Mouse (Mus musculus): ENCODE measurements at regions not wholly inside any gene's neighbourhood (a gene's known extent, or its start where the extent isn't known, plus 50 kb on each side); places are given as distances from the start of the nearest gene placed in this dataset.

- DNase-seq, result peak; percentile 20 to 36
Measured at GRCm38 (mm10) chr10:39316533-39316932, 52.1 kb upstream of the Fyn start.

- no peak for DNase-seq
Measured at GRCm38 (mm10) chr10:39315434-39316174, 53.1 kb upstream of the Fyn start.

- no peak for DNase-seq
Measured at GRCm38 (mm10) chr10:39311501-39311900, 57.2 kb upstream of the Fyn start.

DNA sequence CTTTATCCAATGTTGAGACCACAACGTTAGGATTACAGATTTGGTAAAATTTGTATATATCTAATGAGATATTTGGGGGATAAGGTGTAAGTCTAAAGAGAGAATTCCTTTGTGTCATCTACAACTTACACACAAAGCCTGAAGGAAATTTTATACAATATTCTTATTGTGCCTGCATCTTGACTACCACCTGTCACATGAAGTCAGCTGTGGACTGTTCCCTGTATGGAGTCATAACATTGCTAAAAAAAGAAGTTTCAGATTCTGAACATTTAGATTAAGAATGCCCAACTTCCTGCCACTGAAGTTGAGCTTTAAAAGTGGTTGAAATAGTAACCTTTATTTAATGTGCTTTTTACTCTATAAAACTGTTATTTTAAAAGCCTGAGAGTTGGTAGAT lies 60.1 kb upstream of the Fyn start:
- DNase-seq, result no peak

DNA sequence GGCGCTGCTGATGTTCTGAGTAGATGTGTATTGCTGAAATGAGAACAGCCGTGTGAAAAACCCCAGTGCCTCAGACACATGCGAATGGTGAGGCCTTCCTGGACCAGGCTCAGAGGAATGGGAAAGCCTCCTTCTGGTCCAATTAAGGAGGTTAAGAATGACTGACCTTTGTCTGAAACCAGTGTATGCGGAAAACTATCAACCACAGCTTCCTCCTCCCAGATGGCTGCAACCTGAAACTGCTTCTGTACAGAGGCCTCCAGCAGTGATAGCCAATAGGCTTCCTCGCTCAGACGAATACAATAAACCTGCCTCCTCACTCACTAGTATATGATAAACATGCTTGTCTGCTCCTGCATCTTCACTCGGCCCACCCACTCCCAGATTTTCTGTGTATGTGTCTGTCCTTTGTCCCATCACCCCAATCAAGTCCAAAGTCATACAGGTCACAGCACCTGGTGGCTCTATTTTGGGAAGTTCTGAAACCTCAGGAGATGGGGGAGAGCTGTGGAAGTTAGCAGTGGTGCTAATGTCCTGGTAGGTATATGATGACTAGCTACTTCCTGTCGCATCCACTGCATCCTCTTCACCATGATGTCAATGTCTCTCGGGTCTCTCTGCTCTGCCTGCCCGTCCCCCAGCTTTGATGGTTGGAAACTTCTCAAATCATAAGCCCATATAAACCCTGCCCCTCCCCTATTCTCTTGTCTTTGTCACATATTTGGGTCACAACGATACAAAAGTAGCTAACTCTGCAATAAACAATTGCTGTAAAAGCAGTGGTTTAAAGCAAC lies 75.8 kb upstream of the Fyn start:
- no peak for DNase-seq

DNA sequence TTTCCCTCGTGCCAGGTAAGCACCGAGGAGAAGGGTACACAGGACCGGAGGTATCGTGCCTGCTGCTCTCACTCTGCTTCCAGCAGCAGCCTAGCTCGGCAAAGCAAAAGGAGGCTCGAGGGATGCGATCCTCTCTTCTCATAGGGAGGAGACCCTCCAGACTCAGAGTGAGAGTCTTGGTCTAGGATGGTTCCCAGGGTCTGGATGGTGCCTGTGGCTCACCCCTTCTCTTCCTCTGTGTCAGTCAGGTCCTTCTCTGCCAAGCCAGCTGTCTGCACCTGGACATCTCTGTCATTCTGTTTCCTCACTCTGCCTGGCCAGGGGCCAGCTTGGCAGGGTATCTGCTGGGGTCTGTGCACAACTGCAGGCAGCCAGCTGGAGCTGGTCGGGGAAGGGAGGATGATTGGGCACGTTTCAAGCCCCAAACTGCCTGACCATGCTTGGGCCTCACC lies 76.9 kb upstream of the Fyn start:
- DNase-seq, result peak; percentile 63 to 72

DNA sequence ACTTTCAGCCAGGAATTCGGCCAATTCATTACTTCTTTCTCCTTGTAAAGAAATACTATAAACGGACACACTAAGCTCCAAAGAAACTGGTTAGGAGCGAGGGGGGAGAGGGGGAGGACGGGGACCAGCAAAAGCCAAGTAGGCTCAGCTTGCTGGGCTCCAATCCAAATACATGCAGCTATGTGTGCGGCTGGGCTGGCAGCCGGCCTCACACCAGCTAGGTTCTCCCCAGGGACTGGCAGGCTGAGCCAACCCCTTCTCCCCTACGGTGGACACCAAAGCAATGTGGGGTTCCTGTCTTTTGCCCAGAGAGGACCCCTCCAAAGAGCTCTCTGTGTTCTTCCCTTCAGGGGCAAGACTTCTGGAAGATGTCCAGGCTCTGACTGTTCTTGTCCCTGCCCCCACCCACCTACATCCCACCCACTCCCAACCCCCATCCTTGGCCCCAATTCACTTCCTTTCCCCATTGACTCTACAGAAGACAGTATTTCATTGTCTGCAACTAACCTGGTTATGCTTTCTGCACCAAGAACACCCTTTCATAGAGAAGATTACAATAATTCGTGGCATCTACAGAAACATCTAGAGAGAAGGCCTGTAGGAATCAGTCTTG lies 77.4 kb upstream of the Fyn start:
- peak; percentile 78 to 85 for DNase-seq

DNA sequence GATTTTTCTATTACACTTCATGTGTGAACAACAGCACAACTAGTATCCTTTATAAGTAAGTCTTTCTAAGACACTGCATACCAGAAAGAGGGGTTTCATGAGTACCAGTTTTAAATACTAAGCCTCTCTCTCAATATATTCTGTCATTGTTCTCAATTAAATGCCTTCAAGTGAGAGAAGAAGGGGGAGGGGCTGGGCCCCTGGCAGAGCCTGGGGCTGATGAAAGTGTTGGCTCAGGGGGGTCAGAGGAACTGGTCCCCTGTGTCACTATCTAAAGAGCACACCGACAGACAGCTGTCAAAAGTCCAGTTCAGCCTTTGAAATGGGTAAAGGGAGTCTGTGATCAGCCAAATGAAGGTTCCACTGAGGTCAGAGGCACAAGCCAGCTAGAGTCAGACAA lies 78.4 kb upstream of the Fyn start:
- peak in 1 of 2 experiments; percentile 10 for DNase-seq

GRCm38 (mm10) chr10:39280366-39281000 lies 88.2 kb upstream of the Fyn start:
- peak; percentile 43 to 68 for DNase-seq

GRCm38 (mm10) chr10:39274202-39274601 lies 94.5 kb upstream of the Fyn start:
- no peak for DNase-seq

GRCm38 (mm10) chr10:39273426-39273825 lies 95.2 kb upstream of the Fyn start:
- DNase-seq, result no peak

DNA sequence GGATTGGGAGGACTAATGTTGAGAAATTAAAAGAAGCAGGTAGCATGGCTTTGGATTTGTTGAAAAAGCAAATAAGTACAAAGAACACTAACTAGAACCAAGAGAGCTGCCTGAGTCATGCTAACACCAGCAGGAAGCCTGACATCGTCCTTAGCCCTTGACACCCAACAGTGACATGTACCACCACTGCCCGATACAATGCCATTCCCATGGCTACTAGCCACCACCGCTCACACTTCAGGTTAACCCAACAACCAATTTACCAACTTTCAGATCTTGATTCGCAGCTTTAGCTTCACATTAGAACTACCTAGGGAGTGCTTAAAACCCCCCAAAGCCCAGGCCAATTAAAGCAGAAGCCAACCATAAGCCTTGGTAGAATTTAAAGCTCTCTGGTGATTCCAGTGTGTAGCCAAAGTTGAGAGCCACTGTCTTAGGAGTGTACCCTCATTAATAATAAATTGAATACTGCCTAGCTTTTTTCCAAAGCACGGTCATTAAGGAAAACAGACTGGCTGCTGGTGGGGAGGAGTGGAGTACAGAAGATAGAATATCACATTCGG lies 96.2 kb upstream of the Fyn start:
- DNase-seq, result no peak

- peak; percentile 42 to 51 for DNase-seq
Measured at GRCm38 (mm10) chr10:39270406-39270805, 98.2 kb upstream of the Fyn start.

GRCm38 (mm10) chr10:39267236-39267635 lies 101.4 kb upstream of the Fyn start:
- DNase-seq, result no peak

- peak; percentile 91 to 95 for DNase-seq
Measured at GRCm38 (mm10) chr10:39266482-39266881, 102.2 kb upstream of the Fyn start.

GRCm38 (mm10) chr10:39262466-39262865 lies 98.9 kb upstream of the Ccn6 start:
- DNase-seq, result no peak

GRCm38 (mm10) chr10:39261174-39262145 lies 97.9 kb upstream of the Ccn6 start:
- peak; percentile 41 to 61 for DNase-seq

DNA sequence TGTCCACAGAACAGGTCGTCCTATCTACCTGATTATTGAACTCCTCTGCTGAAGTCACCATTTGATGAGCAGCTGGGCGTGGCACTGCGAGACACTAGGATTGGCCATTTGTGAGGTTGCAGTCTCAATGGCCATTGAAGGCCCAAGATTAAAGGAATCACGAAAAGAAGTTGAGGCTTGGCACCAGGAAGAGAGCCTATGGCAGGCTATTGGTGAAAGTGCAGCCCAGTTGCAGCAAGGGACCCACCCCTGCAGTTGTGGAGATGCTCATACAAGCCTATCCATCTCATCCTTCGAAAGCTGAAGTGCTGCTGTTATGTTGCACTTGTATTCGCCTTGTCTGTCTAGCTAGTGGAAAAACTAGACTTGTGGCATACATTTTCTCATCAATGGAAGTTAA lies 96.5 kb upstream of the Ccn6 start:
- no peak for DNase-seq

DNA sequence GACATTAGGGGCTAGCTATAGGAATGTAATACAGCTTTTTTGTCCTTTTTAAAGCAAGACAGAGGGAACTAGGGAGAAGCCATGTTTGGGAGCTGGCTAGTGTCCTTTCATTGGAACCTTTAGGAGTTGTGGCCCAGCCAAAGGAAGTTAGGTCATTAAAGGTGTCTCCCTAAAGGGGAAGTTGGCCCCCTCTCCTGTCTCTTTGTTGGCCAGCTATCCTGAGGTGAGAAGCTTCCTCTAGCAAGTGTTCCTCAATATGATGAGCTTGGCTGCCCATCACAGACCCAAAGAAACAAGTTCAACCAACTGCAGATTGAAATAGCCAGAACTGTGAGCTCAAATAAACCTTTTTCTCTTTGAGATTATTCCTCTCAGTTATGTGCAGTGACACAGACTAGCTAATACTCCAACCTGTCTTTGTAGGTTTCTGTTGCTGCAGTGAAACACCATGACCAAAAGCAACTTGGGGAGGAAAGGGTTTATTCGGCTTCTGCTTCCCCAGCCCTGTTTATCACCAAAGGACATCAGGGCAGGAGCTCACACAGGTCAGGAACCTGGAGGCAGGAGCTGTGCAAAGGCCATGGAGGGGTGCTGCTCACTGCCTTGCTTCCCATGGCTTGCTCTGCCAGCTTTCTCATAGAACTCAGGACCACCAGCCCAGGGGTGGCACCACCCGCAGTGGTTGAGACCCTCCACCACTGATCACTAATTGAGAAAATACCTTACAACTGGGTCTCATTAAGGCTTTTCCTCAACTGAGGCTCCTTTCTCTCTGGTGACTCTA lies 94.0 kb upstream of the Ccn6 start:
- DNase-seq, result no peak

DNA sequence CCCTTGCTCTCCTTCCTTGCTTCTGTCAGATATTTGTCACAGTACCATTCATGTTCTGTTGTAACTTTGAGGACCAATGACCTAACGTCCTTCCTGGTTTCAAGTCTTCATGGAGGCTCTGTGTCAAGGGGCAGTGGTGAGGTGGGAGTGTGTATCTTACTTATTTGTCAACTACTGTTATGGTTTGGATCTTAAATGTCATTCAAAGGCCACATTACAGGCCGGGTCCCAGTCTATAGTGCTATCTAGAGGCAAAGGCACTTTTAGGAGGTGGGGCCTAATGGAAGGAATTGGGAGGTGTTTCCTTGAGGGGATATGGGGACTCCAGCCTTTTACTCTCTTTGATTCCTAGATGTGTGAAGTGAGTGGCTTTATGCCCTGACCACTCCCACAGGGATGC lies 91.0 kb upstream of the Ccn6 start:
- DNase-seq, result no peak
